Mouse (Mus musculus) stomach, postnatal 0 days (tissue): ENCODE measurements around the gene Lmntd1. TPM values are rescaled to one million over a fixed set of nuclear protein-coding genes. Genes with fewer than 3 reads are reported as not detected.

Experiments used
- ATAC-seq: fragments of 200-750 bp; cut with Nextera tagmentation; 2 replicates; pipeline ENCODE4 v1.8.0; 2017; ENCODE audit not compliant: low FRiP score, low TSS enrichment
- DNase-seq: peaks from one replicate; pipeline ENCODE4 v3.0.0-alpha.2; 2016; ENCODE audit warnings: low spot score
- H3K27ac ChIP-seq: fragments of 300-500 bp; sonication (generic); replicated peaks from 2 replicates; pipeline ENCODE4 v1.5.1; 2014; ENCODE audit warnings: mild to moderate bottlenecking, control low read depth
- H3K27me3 ChIP-seq: fragments of 300-500 bp; sonication (generic); 2 replicates; pipeline ENCODE4 v1.6.1; 2014; ENCODE audit warnings: low read length; ENCODE audit not compliant: control insufficient read depth, insufficient read depth
- H3K36me3 ChIP-seq: fragments of 300-500 bp; sonication (generic); 2 replicates; pipeline ENCODE4 v1.6.1; 2014; ENCODE audit warnings: low read length, mixed read lengths; ENCODE audit not compliant: control insufficient read depth, insufficient read depth
- H3K4me1 ChIP-seq: fragments of 300-500 bp; sonication (generic); replicated peaks from 2 replicates; pipeline ENCODE4 v1.6.1; 2014; ENCODE audit warnings: antibody characterized with exemption; ENCODE audit not compliant: control insufficient read depth, insufficient read depth
- H3K4me2 ChIP-seq: fragments of 300-500 bp; sonication (generic); replicated peaks from 2 replicates; pipeline ENCODE4 v1.6.1; 2014; ENCODE audit warnings: low read depth, mild to moderate bottlenecking, control low read depth, moderate library complexity
- H3K4me3 ChIP-seq: fragments of 300-500 bp; sonication (generic); 2 replicates; pipeline ENCODE4 v1.5.1; 2014; ENCODE audit warnings: low read depth, low read length, control low read depth
- H3K9ac ChIP-seq: fragments of 300-500 bp; sonication (generic); 2 replicates; pipeline ENCODE4 v1.6.1; 2014; ENCODE audit warnings: mild to moderate bottlenecking, low read length, control low read depth, mixed read lengths
- H3K9me3 ChIP-seq: fragments of 300-500 bp; sonication (generic); 2 replicates; pipeline ENCODE4 v1.6.1; 2016; ENCODE audit warnings: low read length; ENCODE audit not compliant: control insufficient read depth
- CTCF ChIP-seq: IDR thresholded peaks from 2 replicates; pipeline ENCODE4 v1.5.1; 2016; ENCODE audit warnings: antibody characterized with exemption, low read depth, mild to moderate bottlenecking, moderate library complexity
- EP300 ChIP-seq: optimal IDR thresholded peaks from 2 replicates; pipeline ENCODE3; 2016; ENCODE audit warnings: antibody characterized with exemption
- WGBS: fragments of 180-500 bp; shearing (Covaris S2); extraction: QIAGEN DNeasy Blood & Tissue Kit; methylation state at CpG from one replicate; pipeline ENCODE4 v1.1.7; 2014; 5-methylcytosine and 5-hydroxymethylcytosine counted together
- polyA plus RNA-seq: library from polyadenylated mRNA; unstranded; fragments of >200 nt; fragmentation: Nextera tagmentation; extraction: Ambion mirVana; gene quantifications from 2 replicates; pipeline ENCODE4 v1.2.1, GENCODE M21; 2015

The Lmntd1 gene
- polyA plus RNA-seq, 1 experiment from 2014 or later = 0.16 TPM

DNA sequence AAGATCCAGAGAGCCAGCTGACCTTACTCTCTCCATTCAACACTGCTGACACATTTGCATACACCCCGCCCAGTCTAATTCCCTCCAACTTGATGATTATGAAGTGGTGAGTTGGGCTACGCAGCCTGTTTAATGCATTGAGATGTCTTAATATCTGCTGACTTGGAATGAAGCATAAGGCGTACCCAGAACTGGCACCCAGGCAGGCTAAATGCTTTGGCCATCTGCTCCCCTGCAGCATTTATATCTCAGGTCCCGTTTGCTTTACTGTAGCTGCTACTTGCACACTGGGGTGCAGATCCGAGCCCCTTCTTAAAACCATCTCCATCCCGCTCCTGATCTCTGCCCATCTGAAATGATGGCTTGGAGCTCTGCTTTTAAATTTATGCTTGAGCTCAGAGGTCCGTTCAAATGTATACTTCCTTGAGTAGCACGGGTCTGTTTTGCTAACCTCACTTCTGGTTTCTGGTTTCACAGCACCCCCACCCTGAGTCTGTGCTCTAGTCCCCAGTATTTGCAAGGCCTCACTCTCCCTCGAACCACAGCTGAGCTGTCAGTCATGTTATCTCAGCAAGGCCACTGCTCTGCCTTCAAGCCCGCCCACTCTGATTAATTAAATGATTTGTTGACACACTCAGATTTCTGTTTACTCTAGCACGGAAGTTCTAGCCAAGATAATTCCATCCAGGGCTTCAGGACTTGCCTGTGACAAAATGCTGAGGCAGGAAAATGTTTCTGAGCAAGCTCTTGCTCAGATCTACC, 15.1 kb downstream of the Lmntd1 start:
- Histone ChIP-seq H3K27me3 (no peaks in the 10 kb centered on the region), H3K4me2 (no peak overlapping the region), H3K9me3 (no peaks in the 10 kb centered on the region), H3K27ac (no peak overlapping the region), H3K9ac (no peak overlapping the region), H3K36me3 (no peaks in the 10 kb centered on the region), H3K4me3 (no peak overlapping the region), H3K4me1 (peaks cover 6% of the 10 kb centered on the region; the same call in 1 of the 2 replicates)
- DNase-seq (peak; percentile 64), ATAC-seq (peak; percentile 86)
- TF ChIP-seq EP300 = no peak
- no peak for TF ChIP-seq CTCF
- 33% methylated on average over 11 of the region's 11 CpGs for WGBS

- peak; percentile 78 for ATAC-seq
- Histone ChIP-seq H3K4me1 (peaks cover 9% of the 10 kb centered on the region; the same call in 1 of the 2 replicates), H3K9ac (no peak overlapping the region), H3K27me3 (no peaks in the 10 kb centered on the region), H3K4me2 (no peak overlapping the region), H3K4me3 (no peak overlapping the region), H3K9me3 (no peaks in the 10 kb centered on the region), H3K36me3 (no peaks in the 10 kb centered on the region), H3K27ac (no peak overlapping the region)
- TF ChIP-seq CTCF (no peak), EP300 (no peak)
- peak; percentile 73 for DNase-seq
- WGBS = 61% methylated on average over 4 of the region's 4 CpGs
Measured at GRCm38 (mm10) chr6:145595905-145596304, 18.2 kb downstream of the Lmntd1 start.

- ATAC-seq (no peak), DNase-seq (no peak)
- Histone ChIP-seq H3K4me1 (peaks cover 9% of the 10 kb centered on the region; the same call in 1 of the 2 replicates), H3K9me3 (no peaks in the 10 kb centered on the region), H3K27me3 (no peaks in the 10 kb centered on the region), H3K36me3 (no peaks in the 10 kb centered on the region), H3K9ac (no peak overlapping the region), H3K4me2 (no peak overlapping the region), H3K4me3 (no peak overlapping the region), H3K27ac (no peak overlapping the region)
- 44% methylated on average over 7 of the region's 7 CpGs for WGBS
- TF ChIP-seq CTCF (no peak), EP300 (no peak)
Measured at GRCm38 (mm10) chr6:145593991-145594390, 20.1 kb downstream of the Lmntd1 start.

GRCm38 (mm10) chr6:145592531-145592998, 21.6 kb downstream of the Lmntd1 start:
- no peaks in the 10 kb centered on the region for H3K9me3 ChIP-seq
- H3K9ac ChIP-seq = no peak overlapping the region
- no peak overlapping the region for H3K4me2 ChIP-seq
- H3K36me3 ChIP-seq = no peaks in the 10 kb centered on the region
- no peak for DNase-seq
- H3K27ac ChIP-seq = no peak overlapping the region; the same call in 1 of the 2 replicates
- H3K4me1 ChIP-seq = 0 out of 2 replicates have a peak, but pooled peaks cover 3% of the 10 kb centered on the region
- TF ChIP-seq CTCF = no peak
- TF ChIP-seq EP300 = no peak
- ATAC-seq = no peak
- H3K27me3 ChIP-seq = no peaks in the 10 kb centered on the region
- WGBS = 33% methylated on average over 8 of the region's 8 CpGs
- H3K4me3 ChIP-seq = no peak overlapping the region

DNA sequence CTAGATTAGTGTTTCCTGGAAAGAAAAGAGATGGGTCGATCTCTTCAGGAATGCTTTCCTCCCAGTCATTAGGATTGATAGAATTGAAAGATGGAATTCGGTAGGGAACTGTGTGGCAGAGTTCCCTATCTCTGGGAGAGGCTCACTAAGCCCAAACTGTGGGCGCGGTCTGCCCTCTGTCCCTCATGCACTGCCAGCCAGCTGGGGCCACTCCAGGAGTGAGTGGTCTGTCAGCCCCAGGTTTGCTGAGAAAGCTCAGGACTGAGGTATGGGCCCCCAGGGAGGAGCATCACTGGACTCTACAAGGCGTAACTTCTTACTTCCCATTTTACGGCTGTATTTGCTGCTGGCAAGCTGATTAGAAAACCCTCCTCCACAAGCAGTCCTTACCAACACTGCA, 22.1 kb downstream of the Lmntd1 start:
- no peaks in the 10 kb centered on the region for H3K27me3 ChIP-seq
- ATAC-seq (no peak), DNase-seq (no peak)
- no peak for TF ChIP-seq CTCF
- no peak for TF ChIP-seq EP300
- no peaks in the 10 kb centered on the region for H3K36me3 ChIP-seq
- no peak overlapping the region for H3K9ac ChIP-seq
- H3K9me3 ChIP-seq = no peaks in the 10 kb centered on the region
- no peak overlapping the region for H3K4me2 ChIP-seq
- WGBS = 54% methylated on average over 6 of the region's 6 CpGs
- peak overlapping the region; percentile 8; the same call in 1 of the 2 replicates for H3K27ac ChIP-seq
- no peak overlapping the region for H3K4me3 ChIP-seq
- H3K4me1 ChIP-seq = 0 out of 2 replicates have a peak, but pooled peaks cover 3% of the 10 kb centered on the region

GRCm38 (mm10) chr6:145591578-145591977, 22.5 kb downstream of the Lmntd1 start:
- no peak overlapping the region for H3K27ac ChIP-seq
- 38% methylated on average over 1 of the region's 1 CpGs for WGBS
- no peak overlapping the region for H3K4me2 ChIP-seq
- H3K4me3 ChIP-seq = no peak overlapping the region
- H3K27me3 ChIP-seq = no peaks in the 10 kb centered on the region
- TF ChIP-seq EP300 (no peak), CTCF (no peak)
- DNase-seq (no peak), ATAC-seq (no peak)
- no peaks in the 10 kb centered on the region for H3K36me3 ChIP-seq
- 0 out of 2 replicates have a peak, but pooled peaks cover 3% of the 10 kb centered on the region for H3K4me1 ChIP-seq
- no peak overlapping the region for H3K9ac ChIP-seq
- H3K9me3 ChIP-seq = no peaks in the 10 kb centered on the region
